Mouse (Mus musculus) T-helper 2 cell (primary cell): ENCODE results near the gene Fbxl12.

Experiments used
- in situ Hi-C: fragments of 300-600 bp; cut with MboI, MseI; formaldehyde crosslinking; loops from one replicate; pipeline ENCODE4 v1.15.1; 2025; ENCODE audit warnings: high pct_unique_total_duplicates

The Fbxl12 gene

GRCm38 (mm10) chr9:20576591-20576990 lies 68.0 kb downstream of the Fbxl12 start:
- in situ Hi-C loops: no loop called here

DNA sequence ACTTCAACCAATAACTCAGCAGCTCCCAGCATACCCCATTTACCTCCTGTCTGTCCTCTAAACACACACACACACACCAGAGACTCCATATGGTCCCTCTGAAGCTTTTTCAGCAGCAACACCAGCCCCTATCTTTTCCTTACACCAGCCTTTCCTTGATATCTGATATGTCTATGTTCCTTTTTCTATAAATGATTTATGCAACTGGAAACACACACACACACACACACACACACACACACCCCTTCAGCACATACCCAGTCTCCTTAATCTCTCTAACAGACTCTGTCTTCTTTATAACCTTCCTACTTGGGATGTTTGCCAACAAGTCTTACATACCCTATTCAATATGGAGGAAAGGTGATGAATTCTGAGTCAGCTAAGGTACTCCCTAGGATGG lies 73.5 kb downstream of the Fbxl12 start:
- in situ Hi-C loops: no loop called here
